Mouse (Mus musculus): ENCODE results near the gene Mtss1l. TPM values are rescaled to one million over a fixed set of nuclear protein-coding genes. Genes with fewer than 3 reads are reported as not detected.

Mtss1l gene
- total and polyA plus RNA-seq, 3 experiments = 0.64 to 0.66 TPM; not detected in 1

DNA sequence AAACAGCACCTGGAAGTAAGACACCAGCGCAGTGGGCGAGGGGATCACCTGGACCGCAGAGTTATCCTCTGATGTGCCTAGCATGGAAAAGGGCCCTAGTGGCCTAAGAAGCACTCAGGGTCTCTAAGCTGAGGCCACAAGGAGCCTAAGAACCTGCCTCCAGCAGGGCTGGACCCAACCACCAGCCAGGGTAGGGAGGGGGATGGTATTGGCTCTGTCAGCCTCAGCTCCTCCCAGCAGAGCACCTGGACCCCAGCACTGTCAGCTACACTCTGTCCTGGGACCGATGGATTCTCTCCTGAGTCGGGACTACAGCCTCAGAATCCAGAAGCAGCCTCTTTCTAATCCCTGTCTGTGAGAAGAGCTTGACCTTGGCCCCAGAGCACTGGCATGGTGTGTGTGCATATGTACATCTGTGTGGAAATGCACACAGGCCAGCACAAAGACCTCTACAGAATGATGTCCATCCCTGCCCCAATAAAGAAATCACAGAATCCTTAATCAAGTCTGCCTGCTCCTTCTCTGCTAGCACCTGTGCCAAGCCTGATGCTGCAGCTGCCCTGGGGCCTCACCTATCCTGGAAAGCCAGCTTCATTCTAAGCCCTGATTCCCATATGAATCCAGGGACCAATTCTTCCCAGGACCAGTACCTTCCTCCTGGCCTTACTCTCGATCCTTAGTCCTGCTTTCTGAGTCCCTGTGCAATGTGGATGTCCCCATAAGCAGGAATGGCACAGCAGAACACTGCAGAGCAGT is 1.2 kb upstream of the Mtss1l start:
- no peak for DNase-seq (ENCODE audit: extremely low read depth)
- Histone ChIP-seq H3K27me3 (replicated peaks) (no peaks in the 10 kb centered on the region), H3K4me3 (replicated peaks in 1 of 3; ENCODE audit: low read depth in 2 of 3, low read length in 2 of 3, poor library complexity in 1 of 3) (no peak overlapping the region), H3K9ac (ENCODE audit: insufficient read depth, low read depth) (no peak overlapping the region), H3K36me3 (replicated peaks in 1 of 2; ENCODE audit: control insufficient read depth in 1 of 2, insufficient read depth in 1 of 2, low read length in 1 of 2) (peaks cover 3 to 52% of the 10 kb centered on the region in 2 experiments), H3K9me3 (replicated peaks; ENCODE audit: low read length) (no peaks in the 10 kb centered on the region), H3K4me2 (ENCODE audit: insufficient read depth, low read depth, poor library complexity, severe bottlenecking) (no peak overlapping the region), H3K27ac (ENCODE audit: insufficient read depth, low read depth) (no peak overlapping the region), H3K4me1 (ENCODE audit: control insufficient read depth in 1 of 2, insufficient read depth in 2 of 2) (no peaks in the 10 kb centered on the region), H3K79me2 (replicated peaks; ENCODE audit: control insufficient read depth, extremely low read depth, insufficient read depth, poor library complexity, severe bottlenecking) (no peaks in the 10 kb centered on the region)
- in situ Hi-C loops (cut with MboI; ENCODE audit: low pct_ligation_motif_present, low pct_unique_long_range_greater_than_20kb, low sequenced_read_pairs) = loop anchor here (5.0 kb wide), 1 partner anchor 83 kb away; no protein-coding TSS in a partner anchor
- TF ChIP-seq ZMIZ1 (IDR thresholded peaks at IDR 0.05; ENCODE audit: low read depth, low read length) (no peak), E2F4 (IDR thresholded peaks at IDR 0.05; ENCODE audit: insufficient replicate concordance, low read depth, low read length) (no peak), RAD21 (IDR thresholded peaks at IDR 0.05; ENCODE audit: low read depth, low read length) (no peak), POLR2AphosphoS2 (IDR thresholded peaks at IDR 0.05; ENCODE audit: low read depth, low read length) (no peak), USF1 (IDR thresholded peaks at IDR 0.05; ENCODE audit: low read depth, low read length) (no peak), CTCF (conservative IDR thresholded peaks at IDR 0.05 in 1 of 2, IDR thresholded peaks at IDR 0.05 in 1 of 2; ENCODE audit: low read depth in 2 of 2, low read length in 2 of 2) (no peak), GABPA (IDR thresholded peaks at IDR 0.05; ENCODE audit: insufficient replicate concordance, low read depth, low read length) (no peak), CHD2 (IDR thresholded peaks at IDR 0.05; ENCODE audit: low read length) (no peak), TCF12 (IDR thresholded peaks at IDR 0.05; ENCODE audit: low read depth, low read length) (no peak), IRF4 (IDR thresholded peaks at IDR 0.05; ENCODE audit: low read depth, low read length) (no peak), EP300 (IDR thresholded peaks at IDR 0.05; ENCODE audit: low read length) (no peak), ZKSCAN1 (IDR thresholded peaks at IDR 0.05; ENCODE audit: borderline replicate concordance, low read depth, low read length) (no peak), BHLHE40 (IDR thresholded peaks at IDR 0.05; ENCODE audit: low read depth, low read length) (no peak), MAFK (IDR thresholded peaks at IDR 0.05; ENCODE audit: insufficient replicate concordance, low read length) (no peak), MEF2A (IDR thresholded peaks at IDR 0.05; ENCODE audit: borderline replicate concordance, low read depth, low read length) (no peak), JUND (conservative IDR thresholded peaks at IDR 0.05; ENCODE audit: low read depth, low read length) (no peak), NRF1 (IDR thresholded peaks at IDR 0.05; ENCODE audit: low read depth, low read length) (no peak), NELFE (IDR thresholded peaks at IDR 0.05; ENCODE audit: low read depth, low read length) (no peak)
- dilution Hi-C loops (cut with MboI; ENCODE audit: extremely low pct_ligation_motif_present, extremely low pct_unique_long_range_greater_than_20kb, low sequenced_read_pairs) = no loop called here

Measured in CH12.LX (cell line).